Mouse (Mus musculus): ENCODE measurements around the gene Rps27rt.
"Not testable (repeated sequence)": the region's sequence is repeated elsewhere in the genome, so short reads cannot be mapped to it uniquely, and the experiment has no call there.

The Rps27rt gene

GRCm38 (mm10) chr9:114985741-114986140 is 3.2 kb upstream of the Rps27rt start:
- no peak for DNase-seq (ENCODE audit: low spot score in 2 of 2)

GRCm38 (mm10) chr9:114979969-114980368 is 2.6 kb downstream of the Rps27rt start:
- DNase-seq (ENCODE audit: low spot score in 2 of 2): no peak

- peak in 1 of 2 experiments; percentile 38 for DNase-seq (ENCODE audit: low spot score in 2 of 2)
These were observed 4.0 kb downstream of the Rps27rt start, which contains the start of gene Osbpl10 for GRCm38 (mm10) chr9:114978281-114979111. Gene Osbpl10, plus strand, starts transcription at chr9:114978569.

- DNase-seq (ENCODE audit: low spot score in 2 of 2): no peak
These were observed 4.9 kb downstream of the Rps27rt start for GRCm38 (mm10) chr9:114977461-114978280.

- not testable (repeated sequence) for DNase-seq (ENCODE audit: low spot score in 2 of 2)
These were observed 16.3 kb downstream of the Rps27rt start for GRCm38 (mm10) chr9:114966286-114966685.

- DNase-seq (ENCODE audit: low spot score in 2 of 2): no peak
These were observed 18.4 kb downstream of the Rps27rt start for GRCm38 (mm10) chr9:114964093-114964492.

- DNase-seq (ENCODE audit: low spot score in 2 of 2): no peak
These were observed 21.7 kb downstream of the Rps27rt start for GRCm38 (mm10) chr9:114960844-114961243.

GRCm38 (mm10) chr9:114960043-114960789 is 22.3 kb downstream of the Rps27rt start:
- DNase-seq (ENCODE audit: low spot score in 2 of 2): no peak

GRCm38 (mm10) chr9:114956945-114957344 is 25.6 kb downstream of the Rps27rt start:
- no peak for DNase-seq (ENCODE audit: low spot score in 2 of 2)

GRCm38 (mm10) chr9:114955340-114955739 is 27.2 kb downstream of the Rps27rt start:
- DNase-seq (ENCODE audit: low spot score in 2 of 2): no peak

- DNase-seq (ENCODE audit: low spot score in 2 of 2): peak in 1 of 2 experiments; percentile 40
These were observed 29.7 kb downstream of the Rps27rt start for GRCm38 (mm10) chr9:114952866-114953265.

GRCm38 (mm10) chr9:114948395-114948794 is 34.1 kb downstream of the Rps27rt start:
- DNase-seq (ENCODE audit: low spot score in 2 of 2): no peak

- peak in 1 of 2 experiments; percentile 24 for DNase-seq (ENCODE audit: low spot score in 2 of 2)
These were observed 37.0 kb downstream of the Rps27rt start for GRCm38 (mm10) chr9:114945576-114945975.

- DNase-seq (ENCODE audit: low spot score in 2 of 2): no peak
These were observed 37.9 kb downstream of the Rps27rt start for GRCm38 (mm10) chr9:114944642-114945041.

GRCm38 (mm10) chr9:114936687-114937086 is 45.9 kb downstream of the Rps27rt start:
- DNase-seq (ENCODE audit: low spot score in 2 of 2): no peak

GRCm38 (mm10) chr9:114935321-114935720 is 47.2 kb downstream of the Rps27rt start:
- DNase-seq (ENCODE audit: low spot score in 2 of 2): no peak

- DNase-seq (ENCODE audit: low spot score in 2 of 2): peak in 1 of 2 experiments; percentile 33
These were observed 48.3 kb downstream of the Rps27rt start for GRCm38 (mm10) chr9:114934231-114934630.

- peak; percentile 71 to 94 for DNase-seq (ENCODE audit: low spot score in 2 of 2)
These were observed 48.8 kb downstream of the Rps27rt start, which contains the start of gene Gpd1l for GRCm38 (mm10) chr9:114933723-114934171. Gene Gpd1l, minus strand, starts transcription at chr9:114933987.

GRCm38 (mm10) chr9:114933037-114933722 is 49.4 kb downstream of the Rps27rt start:
- no peak for DNase-seq (ENCODE audit: low spot score in 2 of 2)

- peak in 1 of 2 experiments; percentile 24 for DNase-seq (ENCODE audit: low spot score in 2 of 2)
These were observed 49.9 kb downstream of the Rps27rt start for GRCm38 (mm10) chr9:114932607-114933006.

Data from spleen, postnatal 10 days (tissue).